Mouse (Mus musculus) heart, postnatal 0 days (tissue): Measurements from ENCODE around the gene Zdhhc12. TPM values are rescaled to one million over a fixed set of nuclear protein-coding genes. Genes with fewer than 3 reads are reported as not detected.
A peak's percentile ranks its signal among the peaks of the same experiment; 100 is the strongest.
"Not testable (repeated sequence)": the region's sequence is repeated elsewhere in the genome, so short reads cannot be mapped to it uniquely, and the experiment has no call there.

ENCODE experiments used
- ATAC-seq: fragments of 200-750 bp; cut with Nextera tagmentation; 2 replicates; pipeline ENCODE4 v1.8.0; 2017; ENCODE audit warnings: low read depth, moderate number of reproducible peaks, moderate library complexity; ENCODE audit not compliant: insufficient read depth
- DNase-seq: peaks from one replicate; pipeline ENCODE4 v3.0.0-alpha.2; 2016; ENCODE audit warnings: low spot score
- H3K27ac ChIP-seq: fragments of 300-500 bp; sonication (generic); 2 replicates; pipeline ENCODE4 v1.5.1; 2014; ENCODE audit warnings: low read depth, mild to moderate bottlenecking
- H3K27me3 ChIP-seq: fragments of 300-500 bp; sonication (generic); 2 replicates; pipeline ENCODE4 v1.6.1; 2014; ENCODE audit warnings: low read length, mixed read lengths; ENCODE audit not compliant: control insufficient read depth, insufficient read depth
- H3K36me3 ChIP-seq: fragments of 300-500 bp; sonication (generic); replicated peaks from 2 replicates; pipeline ENCODE4 v1.6.1; 2014; ENCODE audit warnings: low read length, mixed read lengths; ENCODE audit not compliant: control insufficient read depth, insufficient read depth
- H3K4me1 ChIP-seq: fragments of 300-500 bp; sonication (generic); 2 replicates; pipeline ENCODE4 v1.6.1; 2014; ENCODE audit warnings: antibody characterized with exemption; ENCODE audit not compliant: control insufficient read depth, insufficient read depth
- H3K4me2 ChIP-seq: fragments of 300-500 bp; sonication (generic); 2 replicates; pipeline ENCODE4 v1.6.1; 2014; ENCODE audit warnings: low read depth, mild to moderate bottlenecking, low read length, moderate library complexity
- H3K4me3 ChIP-seq: fragments of 300-500 bp; sonication (generic); 2 replicates; pipeline ENCODE4 v1.5.1; 2014; ENCODE audit warnings: low read depth, low read length
- H3K9ac ChIP-seq: fragments of 300-500 bp; sonication (generic); replicated peaks from 2 replicates; pipeline ENCODE4 v1.6.1; 2014; ENCODE audit warnings: low read depth, low read length, mixed read lengths
- H3K9me3 ChIP-seq: fragments of 300-500 bp; sonication (generic); replicated peaks from 2 replicates; pipeline ENCODE4 v1.6.1; 2016; ENCODE audit warnings: low read length; ENCODE audit not compliant: control insufficient read depth
- CTCF ChIP-seq: IDR thresholded peaks from 2 replicates; pipeline ENCODE4 v1.5.1; 2016; ENCODE audit warnings: antibody characterized with exemption, control low read depth, low read depth
- EP300 ChIP-seq: IDR thresholded peaks from 2 replicates; pipeline ENCODE4 v1.6.1; 2016; ENCODE audit warnings: antibody characterized with exemption, low read depth
- WGBS: fragments of 180-500 bp; shearing (Covaris S2); extraction: QIAGEN DNeasy Blood & Tissue Kit; methylation state at CpG from one replicate; pipeline ENCODE4 v1.1.7; 2014; 5-methylcytosine and 5-hydroxymethylcytosine counted together
- polyA plus RNA-seq: library from polyadenylated mRNA; unstranded; fragments of >200 nt; fragmentation: Nextera tagmentation; extraction: Ambion mirVana; gene quantifications from 2 replicates; pipeline ENCODE4 v1.2.1, GENCODE M21; 2015
- total RNA-seq: library from RNA; depleted of rRNA; stranded (reverse); fragments of >200 nt; gene quantifications from 2 replicates; pipeline ENCODE4 v1.2.3, GENCODE M21; 2014; ENCODE audit warnings: low replicate concordance

The Zdhhc12 gene
- total and polyA plus RNA-seq, 2 experiments from 2014 or later, result 15.5 to 19.9 TPM

DNA sequence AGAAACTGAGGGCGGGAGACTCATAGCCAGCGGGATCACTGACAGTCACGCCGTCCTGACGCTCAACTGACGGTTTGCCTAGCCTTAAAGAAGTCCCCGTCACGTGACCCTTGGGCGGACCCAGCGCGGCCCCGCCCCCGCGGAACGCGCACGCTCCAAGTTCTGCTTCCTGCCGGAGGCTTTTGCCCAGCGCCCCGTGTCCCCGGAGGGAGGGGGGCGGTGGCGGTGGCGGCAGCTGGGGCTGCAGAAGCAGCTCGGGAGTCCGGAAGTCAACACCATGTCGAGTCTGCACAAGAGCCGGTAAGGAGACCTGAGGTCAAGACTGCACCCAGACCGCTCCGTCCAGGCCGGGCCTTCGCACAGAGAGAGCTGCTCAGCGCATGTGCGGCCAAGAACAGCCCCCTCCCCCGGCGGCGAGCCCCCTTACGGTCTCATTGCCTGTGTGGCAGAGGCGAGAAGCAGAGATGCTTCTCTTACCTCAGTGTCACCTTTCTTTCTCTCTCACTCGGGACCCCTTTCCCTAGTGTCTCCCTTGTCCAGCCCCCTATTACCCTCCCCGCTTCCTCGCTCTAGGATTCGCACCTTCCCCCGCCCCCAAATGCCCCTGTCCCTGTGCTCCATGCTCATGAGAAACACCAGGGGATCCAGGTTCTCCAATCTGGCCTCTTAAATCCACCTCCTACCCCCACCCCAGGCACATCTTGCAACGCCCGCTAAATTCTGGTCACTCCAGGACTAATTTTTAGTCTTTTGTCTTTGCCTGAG is 40.3 kb upstream of the Zdhhc12 start, which contains the start of gene Tbc1d13:
Tbc1d13 (plus strand) TSS at position 134 of the 765 bp plus-strand sequence.
- Histone ChIP-seq H3K36me3 (peaks cover 16% of the 10 kb centered on the region), H3K4me3 (peak within 1 kb of the TSS; percentile 86), H3K27me3 (no peaks in the 10 kb centered on the region), H3K9me3 (no peaks in the 10 kb centered on the region), H3K27ac (peak within 1 kb of the TSS; percentile 85), H3K4me2 (peak within 1 kb of the TSS; percentile 95), H3K9ac (peak within 1 kb of the TSS; percentile 79), H3K4me1 (peaks cover 20% of the 10 kb centered on the region)
- under 1% methylated on average over 45 of the region's 46 CpGs for WGBS
- DNase-seq (peak; percentile 96), ATAC-seq (peak; percentile 96)
- TF ChIP-seq EP300, result no peak; the same call in none of the 2 replicates
- no peak for TF ChIP-seq CTCF

- DNase-seq, result peak; percentile 36
- H3K4me1 ChIP-seq, result peaks cover 20% of the 10 kb centered on the region
- 11% methylated on average over 16 of the region's 16 CpGs for WGBS
Measured at GRCm38 (mm10) chr2:30132801-30133612, 39.6 kb upstream of the Zdhhc12 start.

GRCm38 (mm10) chr2:30131240-30131639 is 37.8 kb upstream of the Zdhhc12 start:
- H3K4me3 ChIP-seq, H3K36me3 ChIP-seq, H3K27ac ChIP-seq, H3K9me3 ChIP-seq, H3K9ac ChIP-seq, ATAC-seq, DNase-seq, H3K27me3 ChIP-seq, H3K4me2 ChIP-seq: not testable (repeated sequence)
- 50% methylated on average over 5 of the region's 5 CpGs for WGBS
- H3K4me1 ChIP-seq, result peaks cover 20% of the 10 kb centered on the region

More at GRCm38 (mm10) chr2:30132801-30133612, 39.6 kb upstream of the Zdhhc12 start:
- 0 out of 2 replicates have a peak, but pooled peaks have one; percentile 21 for TF ChIP-seq EP300
- no peak for TF ChIP-seq CTCF
- no peaks in the 10 kb centered on the region for H3K9me3 ChIP-seq
- H3K36me3 ChIP-seq, result peaks cover 9% of the 10 kb centered on the region
- peak overlapping the region; percentile 95 for H3K4me2 ChIP-seq
- peak; percentile 49 for ATAC-seq
- H3K9ac ChIP-seq, result peak overlapping the region; percentile 45
- no peaks in the 10 kb centered on the region for H3K27me3 ChIP-seq
- peak overlapping the region; percentile 86 for H3K4me3 ChIP-seq
- H3K27ac ChIP-seq, result peak overlapping the region; percentile 85

GRCm38 (mm10) chr2:30130156-30130555 is 36.7 kb upstream of the Zdhhc12 start:
- no peak overlapping the region for H3K4me3 ChIP-seq
- H3K27me3 ChIP-seq, result no peaks in the 10 kb centered on the region
- H3K4me2 ChIP-seq, result no peak overlapping the region
- DNase-seq, result no peak
- no peak overlapping the region for H3K9ac ChIP-seq
- no peaks in the 10 kb centered on the region for H3K36me3 ChIP-seq
- H3K27ac ChIP-seq, result no peak overlapping the region
- 79% methylated on average over 4 of the region's 4 CpGs for WGBS
- H3K4me1 ChIP-seq, result peaks cover 17% of the 10 kb centered on the region
- no peaks in the 10 kb centered on the region for H3K9me3 ChIP-seq
- no peak for TF ChIP-seq EP300
- ATAC-seq, result no peak

- WGBS, result 31% methylated on average over 2 of the region's 2 CpGs
- no peaks in the 10 kb centered on the region for H3K27me3 ChIP-seq
- no peaks in the 10 kb centered on the region for H3K36me3 ChIP-seq
Measured at GRCm38 (mm10) chr2:30128789-30129188, 35.3 kb upstream of the Zdhhc12 start.

More at GRCm38 (mm10) chr2:30128789-30129188, 35.3 kb upstream of the Zdhhc12 start:
- Histone ChIP-seq H3K4me1 (peaks cover 7% of the 10 kb centered on the region; the same call in 1 of the 2 replicates), H3K4me2 (no peak overlapping the region), H3K9ac (no peak overlapping the region), H3K9me3 (no peaks in the 10 kb centered on the region), H3K27ac (no peak overlapping the region), H3K4me3 (no peak overlapping the region)
- ATAC-seq (no peak), DNase-seq (peak; percentile 63)
- peak; percentile 75 for TF ChIP-seq CTCF
- no peak for TF ChIP-seq EP300
